Mouse (Mus musculus) liver, embryonic 14.5 days (tissue): Measurements from ENCODE around the gene Gm11565. TPM values are rescaled to one million over a fixed set of nuclear protein-coding genes. Genes with fewer than 3 reads are reported as not detected.
"Not testable (repeated sequence)": the region's sequence is repeated elsewhere in the genome, so short reads cannot be mapped to it uniquely, and the experiment has no call there.

Source experiments
- ATAC-seq: fragments of 200-750 bp; cut with Nextera tagmentation; 2 replicates; pipeline ENCODE4 v1.8.0; 2017; ENCODE audit warnings: moderate number of reproducible peaks, mild to moderate bottlenecking, moderate library complexity; ENCODE audit not compliant: insufficient read depth
- DNase-seq, 3 experiments: peaks; one replicate each; pipeline ENCODE4 v3.0.0-alpha.2; 2012 to 2013; ENCODE audit warnings: low read depth in 3 of 3, low spot score in 3 of 3
- H3K27ac ChIP-seq: fragments of 300-500 bp; sonication (generic); 2 replicates; pipeline ENCODE4 v1.5.1; 2014; ENCODE audit warnings: moderate library complexity, mild to moderate bottlenecking, control low read depth, inconsistent platforms
- H3K27me3 ChIP-seq: fragments of 300-500 bp; sonication (generic); 2 replicates; pipeline ENCODE4 v1.6.1; 2014; ENCODE audit warnings: mild to moderate bottlenecking, low read length, moderate library complexity; ENCODE audit not compliant: control insufficient read depth, insufficient read depth
- H3K36me3 ChIP-seq: fragments of 300-500 bp; sonication (generic); replicated peaks from 2 replicates; pipeline ENCODE4 v1.6.1; 2014; ENCODE audit warnings: low read depth; ENCODE audit not compliant: control insufficient read depth, insufficient read depth
- H3K4me1 ChIP-seq, 2 experiments: fragments of 200-500 bp in 1 of 2; fragments of 300-500 bp in 1 of 2; sonication (generic) in 1 of 2; replicated peaks; 2 replicates each; pipeline ENCODE4 v1.6.1; 2012 to 2014; ENCODE audit warnings: antibody characterized with exemption in 1 of 2, inconsistent platforms in 1 of 2, low read length in 1 of 2; ENCODE audit not compliant: control insufficient read depth in 2 of 2, insufficient read depth in 2 of 2
- H3K4me2 ChIP-seq: fragments of 300-500 bp; sonication (generic); 2 replicates; pipeline ENCODE4 v1.6.1; 2014; ENCODE audit warnings: low read depth, mild to moderate bottlenecking, control low read depth, moderate library complexity
- H3K4me3 ChIP-seq, 2 experiments: fragments of 200-500 bp in 1 of 2; fragments of 300-500 bp in 1 of 2; sonication (generic) in 1 of 2; 2 replicates each; pipeline ENCODE4 v1.5.1; 2012 to 2014; ENCODE audit warnings: low read depth in 2 of 2, low read length in 2 of 2, mild to moderate bottlenecking in 2 of 2, control low read depth in 1 of 2, inconsistent platforms in 1 of 2, moderate library complexity in 1 of 2; ENCODE audit not compliant: insufficient read depth in 1 of 2
- H3K9ac ChIP-seq: fragments of 300-500 bp; sonication (generic); replicated peaks from 2 replicates; pipeline ENCODE4 v1.6.1; 2014; ENCODE audit warnings: mild to moderate bottlenecking, control low read depth, moderate library complexity
- H3K9me3 ChIP-seq: fragments of 300-500 bp; sonication (generic); 2 replicates; pipeline ENCODE4 v1.6.1; 2016; ENCODE audit warnings: low read length, mixed read lengths; ENCODE audit not compliant: control insufficient read depth
- CTCF ChIP-seq: IDR thresholded peaks from 2 replicates; pipeline ENCODE4 v1.5.1; 2016; ENCODE audit warnings: antibody characterized with exemption, low read depth, control low read depth
- EP300 ChIP-seq: IDR thresholded peaks from 2 replicates; pipeline ENCODE4 v1.6.1; 2016; ENCODE audit warnings: antibody characterized with exemption, low read depth
- WGBS: fragments of 180-500 bp; shearing (Covaris S2); extraction: QIAGEN DNeasy Blood & Tissue Kit; methylation state at CpG from one replicate; pipeline ENCODE4 v1.1.7; 2014; ENCODE audit not compliant: insufficient replicate concordance; 5-methylcytosine and 5-hydroxymethylcytosine counted together
- polyA plus RNA-seq, 2 experiments: library from polyadenylated mRNA; depleted of rRNA in 1 of 2; stranded (reverse) in 1 of 2; unstranded in 1 of 2; fragments of >200 nt; fragmentation: Nextera tagmentation in 1 of 2; extraction: Ambion mirVana in 1 of 2; gene quantifications; 2 replicates each; pipeline versions ENCODE4 v1.2.1 to v1.2.3; 2012 to 2014

Gm11565 gene
- polyA plus RNA-seq (2012; rRNA removed) (not detected in 2 replicates), polyA plus RNA-seq (2014; fragmentation: Nextera tagmentation; extraction: Ambion mirVana) (not detected in 2 replicates)

DNA sequence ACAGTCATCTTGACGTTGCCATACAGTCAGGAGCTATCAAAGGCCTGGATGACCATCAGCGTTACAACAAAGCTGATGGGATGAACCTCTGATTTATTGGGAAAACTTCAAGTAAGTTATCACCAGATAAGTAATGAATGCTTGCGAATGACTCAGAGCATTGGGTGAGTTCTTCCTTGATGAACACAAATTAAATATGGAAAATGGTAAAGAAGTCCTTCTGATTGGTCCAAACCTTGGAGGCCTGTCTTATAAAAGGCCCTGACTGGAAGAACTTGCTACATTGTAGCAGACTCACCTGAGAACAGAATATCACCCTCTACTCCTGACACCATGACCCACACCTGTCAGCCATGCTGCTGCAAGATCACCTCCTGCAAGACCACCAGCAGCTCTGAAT, at the start of gene Gm11565:
Gene Gm11565 (plus strand): TSS at position 301 of the 400 bp plus-strand sequence.
- no peak within 1 kb of the TSS for H3K9ac ChIP-seq
- H3K27me3 ChIP-seq: no peaks in the 10 kb centered on the region
- WGBS: 58% methylated on average over 3 of the region's 3 CpGs
- no peaks in the 10 kb centered on the region for H3K4me1 ChIP-seq
- H3K4me3 ChIP-seq: no peak within 1 kb of the TSS
- no peak within 1 kb of the TSS for H3K4me2 ChIP-seq
- no peak for ATAC-seq
- no peak for DNase-seq
- no peak within 1 kb of the TSS for H3K27ac ChIP-seq
- TF ChIP-seq CTCF: no peak
- no peak for TF ChIP-seq EP300
- H3K9me3 ChIP-seq: no peaks in the 10 kb centered on the region
- H3K36me3 ChIP-seq: no peaks in the 10 kb centered on the region

DNA sequence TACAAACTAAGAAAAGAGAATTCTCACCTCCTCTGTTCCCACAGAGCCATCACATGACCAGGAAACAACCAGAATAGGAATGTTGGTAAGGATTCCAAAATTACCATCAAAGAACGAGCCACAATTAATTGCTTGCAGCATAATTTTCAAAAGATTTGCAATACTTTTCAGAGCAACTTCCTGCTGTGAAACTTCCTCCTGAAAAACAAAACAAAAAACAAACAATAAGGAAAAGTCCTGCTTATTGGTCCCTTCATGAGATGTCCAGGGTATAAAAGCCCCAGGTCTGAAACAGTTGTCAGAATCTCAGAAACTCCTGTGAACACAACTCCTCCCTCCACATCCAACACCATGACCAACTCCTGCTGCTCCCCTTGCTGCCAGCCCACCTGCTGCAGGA, 41.5 kb upstream of the Gm11565 start, which contains the start of gene Krtap9-1:
Gene Krtap9-1 (plus strand): TSS at position 301 of the 400 bp plus-strand sequence.
- not testable (repeated sequence) for DNase-seq, H3K4me3 ChIP-seq, H3K4me1 ChIP-seq, H3K27me3 ChIP-seq, H3K9ac ChIP-seq, H3K4me2 ChIP-seq, H3K27ac ChIP-seq, H3K36me3 ChIP-seq, ATAC-seq, H3K9me3 ChIP-seq
- WGBS: 50% methylated on average over 1 of the region's 1 CpGs

DNA sequence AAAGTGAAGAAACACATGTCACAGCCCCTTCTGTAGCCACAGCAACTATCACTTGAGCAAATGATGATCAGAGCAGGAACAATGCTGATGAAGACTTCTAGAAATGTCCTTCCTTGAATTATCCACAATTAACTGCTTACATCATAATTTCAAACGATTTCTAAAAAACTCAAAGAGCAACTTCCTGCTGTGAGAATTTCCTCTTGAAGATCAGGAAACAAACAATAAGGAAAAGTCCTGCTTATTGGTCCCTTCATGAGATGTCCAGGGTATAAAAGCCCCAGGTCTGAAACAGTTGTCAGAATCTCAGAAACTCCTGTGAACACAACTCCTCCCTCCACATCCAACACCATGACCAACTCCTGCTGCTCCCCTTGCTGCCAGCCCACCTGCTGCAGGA, 35.7 kb upstream of the Gm11565 start, which contains the start of gene Gm11567:
Gene Gm11567 (plus strand): TSS at position 301 of the 400 bp plus-strand sequence.
- not testable (repeated sequence) for H3K4me3 ChIP-seq, H3K9ac ChIP-seq, H3K9me3 ChIP-seq, H3K4me1 ChIP-seq, H3K36me3 ChIP-seq, ATAC-seq, H3K27ac ChIP-seq, H3K27me3 ChIP-seq, DNase-seq, H3K4me2 ChIP-seq
- WGBS: 10% methylated on average over 1 of the region's 1 CpGs

DNA sequence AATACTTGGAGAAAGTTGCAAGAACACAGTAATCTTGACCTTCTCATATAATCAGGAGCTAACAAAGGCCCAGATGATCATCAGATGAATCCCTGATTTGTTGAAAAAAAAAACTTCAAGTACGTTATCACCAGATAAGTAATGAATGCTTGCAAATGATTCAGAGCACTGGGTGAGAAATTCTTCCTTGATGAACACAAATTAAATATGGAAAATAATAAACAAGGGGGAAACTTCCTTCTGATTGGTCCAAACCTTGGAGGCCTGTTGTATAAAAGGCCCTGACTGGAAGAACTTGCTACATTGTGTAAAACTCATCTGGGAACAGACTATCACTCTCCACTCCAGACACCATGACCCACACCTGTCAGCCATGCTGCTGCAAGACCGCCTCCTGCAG, 6.9 kb upstream of the Gm11565 start, which contains the start of gene Krtap31-1:
Gene Krtap31-1 (plus strand): TSS at position 301 of the 400 bp plus-strand sequence.
- H3K27me3 ChIP-seq: no peaks in the 10 kb centered on the region
- no peak within 1 kb of the TSS for H3K4me3 ChIP-seq
- no peaks in the 10 kb centered on the region for H3K36me3 ChIP-seq
- no peaks in the 10 kb centered on the region for H3K4me1 ChIP-seq
- H3K9ac ChIP-seq: no peak within 1 kb of the TSS
- no peaks in the 10 kb centered on the region for H3K9me3 ChIP-seq
- DNase-seq: no peak
- ATAC-seq: no peak
- H3K27ac ChIP-seq: no peak within 1 kb of the TSS
- H3K4me2 ChIP-seq: no peak within 1 kb of the TSS
- TF ChIP-seq CTCF (no peak), EP300 (no peak)
- 54% methylated on average over 2 of the region's 2 CpGs for WGBS

DNA sequence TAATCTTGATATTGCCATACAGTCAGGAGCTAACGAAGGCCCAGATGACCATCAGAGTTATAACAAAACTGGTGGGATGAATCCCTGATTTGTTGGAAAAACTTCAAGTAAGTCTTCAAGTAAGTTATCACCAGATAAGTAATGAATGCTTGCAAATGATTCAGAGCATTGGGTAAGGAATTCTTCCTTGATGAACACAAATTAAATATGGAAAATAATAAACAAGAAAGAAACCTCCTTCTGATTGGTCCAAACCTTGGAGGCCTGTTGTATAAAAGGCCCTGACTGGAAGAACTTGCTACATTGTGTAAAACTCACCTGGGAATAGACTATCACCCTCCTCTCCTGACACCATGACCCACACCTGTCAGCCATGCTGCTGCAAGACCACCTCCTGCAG, 21.4 kb downstream of the Gm11565 start, which contains the start of gene Krtap31-2:
Gene Krtap31-2 (plus strand): TSS at position 301 of the 400 bp plus-strand sequence.
- Histone ChIP-seq H3K4me3 (no peak within 1 kb of the TSS), H3K4me1 (no peaks in the 10 kb centered on the region), H3K27ac (no peak within 1 kb of the TSS), H3K4me2 (no peak within 1 kb of the TSS), H3K27me3 (no peaks in the 10 kb centered on the region), H3K9ac (no peak within 1 kb of the TSS), H3K9me3 (no peaks in the 10 kb centered on the region), H3K36me3 (no peaks in the 10 kb centered on the region)
- DNase-seq (no peak), ATAC-seq (no peak)
- 53% methylated on average over 1 of the region's 1 CpGs for WGBS
- TF ChIP-seq CTCF: no peak
- TF ChIP-seq EP300: no peak
